Mouse (Mus musculus) bone marrow macrophage, adult 2 months (primary cell): ENCODE measurements around the gene Foxj3. TPM values are rescaled to one million over a fixed set of nuclear protein-coding genes. Genes with fewer than 3 reads are reported as not detected.

Experiments used
- H3K27ac ChIP-seq: 2 replicates; pipeline ENCODE4 v1.5.1; 2012; ENCODE audit warnings: low read depth, low read length; ENCODE audit not compliant: insufficient read depth
- H3K4me1 ChIP-seq: 2 replicates; pipeline ENCODE4 v1.6.1; 2012; ENCODE audit warnings: low read length; ENCODE audit not compliant: control insufficient read depth, insufficient read depth
- H3K4me3 ChIP-seq: 2 replicates; pipeline ENCODE4 v1.5.1; 2012; ENCODE audit warnings: mild to moderate bottlenecking, low read length, moderate library complexity; ENCODE audit not compliant: insufficient read depth
- CTCF ChIP-seq: IDR thresholded peaks from 2 replicates; pipeline ENCODE4 v1.5.1; 2012; ENCODE audit warnings: low read depth, mild to moderate bottlenecking, low read length, moderate library complexity
- POLR2A ChIP-seq: IDR thresholded peaks from 2 replicates; pipeline ENCODE4 v1.6.1; 2012; ENCODE audit warnings: mild to moderate bottlenecking, low read depth, low read length, borderline replicate concordance
- polyA plus RNA-seq: library from polyadenylated mRNA; stranded (reverse); fragments of >200 nt; gene quantifications from 2 replicates; pipeline ENCODE4 v1.2.4, GENCODE M21; 2012; ENCODE audit not compliant: missing spikeins, insufficient read depth, insufficient read length

The Foxj3 gene
- polyA plus RNA-seq, 1 experiment, result 24.0 TPM

GRCm38 (mm10) chr4:119566322-119566835, 29.6 kb downstream of the Foxj3 start:
- Histone ChIP-seq H3K27ac (no peak overlapping the region), H3K4me1 (0 out of 2 replicates have a peak, but pooled peaks cover 5% of the 10 kb centered on the region), H3K4me3 (no peak overlapping the region)
- TF ChIP-seq CTCF (no peak), POLR2A (no peak)

DNA sequence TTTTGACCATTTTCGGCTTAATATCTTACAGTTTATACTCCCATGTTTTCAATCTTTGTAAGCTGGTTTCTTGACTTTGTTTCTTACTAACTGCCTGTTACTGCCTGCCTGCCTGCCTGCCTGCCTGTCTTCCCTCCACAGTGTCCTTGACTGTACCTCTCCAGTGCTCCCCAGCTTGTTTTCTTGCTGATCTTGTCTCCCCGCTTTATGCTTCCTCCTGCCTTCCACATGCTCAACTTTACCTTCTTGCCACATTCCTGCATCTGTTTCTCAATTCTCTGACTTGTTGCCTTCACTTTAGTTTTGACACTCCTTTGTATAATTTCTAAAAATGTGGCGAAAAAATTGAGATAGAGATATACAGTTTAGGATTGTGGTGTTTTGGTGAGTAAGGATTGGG, 35.9 kb downstream of the Foxj3 start:
- no peak overlapping the region for H3K27ac ChIP-seq
- H3K4me1 ChIP-seq, result peaks cover 5% of the 10 kb centered on the region
- no peak overlapping the region for H3K4me3 ChIP-seq
- TF ChIP-seq CTCF (no peak), POLR2A (no peak)

GRCm38 (mm10) chr4:119574504-119574903, 37.7 kb downstream of the Foxj3 start:
- Histone ChIP-seq H3K4me1 (peaks cover 5% of the 10 kb centered on the region), H3K27ac (no peak overlapping the region), H3K4me3 (no peak overlapping the region)
- no peak for TF ChIP-seq POLR2A
- TF ChIP-seq CTCF, result no peak

DNA sequence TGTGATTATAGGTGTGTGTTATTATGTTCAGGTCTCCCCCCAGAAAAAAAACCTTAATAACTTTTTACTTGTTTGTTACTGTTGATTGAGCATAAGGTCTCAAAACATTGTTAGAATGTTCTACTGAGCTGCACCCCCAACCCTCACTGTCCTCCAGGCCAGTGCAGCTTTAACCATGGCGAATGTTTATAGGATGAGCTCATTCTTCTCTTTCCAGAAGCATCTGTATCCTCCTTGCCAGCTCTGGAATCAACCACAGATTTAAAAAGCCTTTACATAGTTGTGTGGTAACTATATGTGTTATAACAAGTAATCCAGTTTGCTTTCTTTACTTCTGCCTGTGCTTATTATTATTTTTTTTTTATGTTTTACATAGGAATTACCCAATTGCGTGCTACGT, 38.7 kb downstream of the Foxj3 start:
- H3K4me1 ChIP-seq, result peaks cover 5% of the 10 kb centered on the region
- no peak overlapping the region for H3K4me3 ChIP-seq
- no peak overlapping the region for H3K27ac ChIP-seq
- TF ChIP-seq CTCF (no peak), POLR2A (no peak)

DNA sequence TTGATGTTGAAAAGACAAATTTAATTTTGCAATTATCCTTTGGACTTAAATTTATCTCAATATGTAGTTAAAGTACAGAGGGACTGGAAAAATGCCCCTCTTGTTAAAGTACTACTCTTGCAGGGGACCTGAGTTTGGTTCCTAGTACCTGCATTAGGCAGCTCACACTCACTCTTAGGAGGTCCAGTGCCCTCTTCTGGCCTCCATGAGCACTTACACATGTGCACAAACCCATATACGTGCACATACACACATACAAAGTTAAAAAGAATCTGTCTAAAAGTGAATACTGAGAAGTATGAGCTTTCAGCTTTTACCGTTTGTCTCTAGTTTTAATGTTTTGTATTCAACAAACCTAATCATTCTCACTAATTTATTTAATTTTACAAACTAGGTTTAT, 51.2 kb downstream of the Foxj3 start:
- Histone ChIP-seq H3K4me1 (no peaks in the 10 kb centered on the region), H3K4me3 (no peak overlapping the region), H3K27ac (no peak overlapping the region)
- TF ChIP-seq POLR2A (no peak), CTCF (no peak)

DNA sequence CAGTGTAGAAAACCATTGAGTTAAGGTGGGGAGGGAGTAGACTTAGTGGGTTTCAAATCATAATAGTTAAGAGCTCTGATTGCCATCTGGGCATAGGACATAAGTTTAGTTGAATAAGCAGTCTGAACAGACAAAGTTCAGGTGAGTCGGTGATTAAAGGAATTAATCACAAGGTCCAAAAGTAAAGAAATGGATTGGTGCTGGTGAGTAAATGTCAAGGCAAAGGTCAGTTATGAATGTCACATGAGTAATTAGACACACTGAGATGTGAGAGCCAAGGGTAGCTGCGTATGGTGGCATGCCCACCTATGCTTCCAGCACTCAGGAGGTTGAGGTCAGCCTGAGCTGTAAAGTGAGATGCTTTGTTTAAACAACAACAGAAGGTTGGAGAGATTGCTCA, 52.6 kb downstream of the Foxj3 start:
- TF ChIP-seq POLR2A (no peak), CTCF (no peak)
- Histone ChIP-seq H3K27ac (no peak overlapping the region), H3K4me1 (no peaks in the 10 kb centered on the region), H3K4me3 (no peak overlapping the region)

DNA sequence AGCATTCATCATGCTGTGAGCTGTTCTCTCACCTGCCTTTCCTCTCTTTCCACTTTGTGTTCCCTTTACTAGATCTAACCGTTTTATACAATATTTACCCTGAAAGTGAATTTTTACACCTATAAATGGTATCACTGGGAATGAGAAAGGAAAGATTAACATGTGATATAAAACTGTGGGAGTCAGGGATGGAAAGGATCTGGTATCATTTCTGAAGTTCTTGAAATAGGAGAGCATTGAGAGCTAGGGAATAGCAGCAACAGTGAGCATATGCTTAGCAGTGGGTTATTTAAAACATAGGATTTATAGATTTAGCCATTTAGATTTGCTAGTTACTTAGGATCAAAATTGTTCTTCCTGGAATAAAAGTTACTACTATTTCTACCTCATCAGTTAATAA, 53.2 kb downstream of the Foxj3 start:
- Histone ChIP-seq H3K27ac (no peak overlapping the region), H3K4me1 (peaks cover 3% of the 10 kb centered on the region; the same call in 1 of the 2 replicates), H3K4me3 (no peak overlapping the region)
- TF ChIP-seq CTCF (no peak), POLR2A (no peak)

GRCm38 (mm10) chr4:119592479-119592878, 55.7 kb downstream of the Foxj3 start:
- Histone ChIP-seq H3K4me1 (peaks cover 3% of the 10 kb centered on the region; the same call in 1 of the 2 replicates), H3K27ac (no peak overlapping the region), H3K4me3 (no peak overlapping the region)
- no peak for TF ChIP-seq CTCF
- TF ChIP-seq POLR2A, result no peak

DNA sequence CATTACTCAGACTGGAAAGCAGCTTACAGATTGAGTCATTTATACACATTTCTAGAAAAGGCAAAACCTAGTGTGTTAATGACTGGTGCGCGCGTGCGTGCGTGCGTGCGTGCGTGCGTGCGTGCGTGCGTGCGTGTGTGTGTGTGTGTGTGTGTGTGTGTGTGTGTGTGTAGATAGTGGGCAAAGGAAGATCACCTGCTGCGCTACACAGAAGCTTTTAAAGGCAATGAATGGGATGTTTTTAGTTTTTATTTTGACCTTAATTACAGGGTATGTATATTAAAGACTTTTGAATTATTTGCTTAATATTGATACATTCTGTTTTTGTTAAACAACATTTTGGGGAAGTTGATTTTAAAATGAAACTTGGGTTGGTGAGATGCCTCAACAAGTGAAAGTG, 57.5 kb downstream of the Foxj3 start:
- no peak overlapping the region for H3K4me3 ChIP-seq
- H3K4me1 ChIP-seq, result peaks cover 3% of the 10 kb centered on the region; the same call in 1 of the 2 replicates
- TF ChIP-seq CTCF, result no peak
- TF ChIP-seq POLR2A, result no peak
- no peak overlapping the region for H3K27ac ChIP-seq

DNA sequence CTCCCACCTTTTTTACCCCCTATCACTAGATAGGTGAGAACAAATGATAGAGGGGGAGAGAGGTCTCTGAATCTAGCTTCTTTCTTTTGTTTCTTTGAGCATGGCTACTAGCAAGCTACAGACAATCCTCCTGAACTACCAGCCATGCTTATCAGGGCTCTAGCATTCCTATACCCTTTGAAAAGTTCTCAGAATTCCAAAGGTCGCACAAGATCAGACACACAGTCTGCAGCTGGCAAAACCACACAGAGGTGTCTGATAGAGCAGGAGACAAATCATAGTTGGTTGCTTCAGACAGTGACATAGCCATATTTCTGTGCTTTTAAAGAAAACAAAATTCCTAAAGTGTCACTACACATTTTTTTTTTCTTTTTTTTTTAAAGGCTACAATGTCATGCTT, 62.8 kb downstream of the Foxj3 start:
- no peak overlapping the region for H3K4me3 ChIP-seq
- H3K4me1 ChIP-seq, result peaks cover 3% of the 10 kb centered on the region; the same call in 1 of the 2 replicates
- TF ChIP-seq POLR2A, result no peak
- TF ChIP-seq CTCF, result no peak
- no peak overlapping the region for H3K27ac ChIP-seq

DNA sequence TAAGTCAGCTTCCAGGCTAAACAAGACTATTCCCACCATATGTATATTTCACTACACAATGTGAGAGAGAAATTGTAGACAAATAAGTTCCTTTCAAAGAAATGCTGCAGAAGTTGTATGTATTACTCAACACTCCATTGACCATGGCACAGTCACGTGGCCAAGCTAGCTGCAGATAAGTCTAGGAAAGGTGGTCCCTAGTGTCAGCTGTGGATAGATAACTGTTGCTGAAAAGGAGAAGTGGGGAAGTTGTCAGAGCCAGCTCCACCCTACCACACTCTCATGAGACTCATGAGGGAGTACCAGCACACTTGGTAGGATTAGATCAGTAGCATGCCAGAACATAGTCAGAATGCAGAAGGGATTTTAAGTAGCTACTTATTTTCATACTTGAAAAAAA, 72.7 kb downstream of the Foxj3 start:
- H3K4me1 ChIP-seq, result peaks cover 20% of the 10 kb centered on the region
- H3K4me3 ChIP-seq, result no peak overlapping the region
- no peak for TF ChIP-seq CTCF
- no peak for TF ChIP-seq POLR2A
- H3K27ac ChIP-seq, result no peak overlapping the region
